Mouse (Mus musculus): ENCODE measurements around the gene OR5BS1P.

DNA sequence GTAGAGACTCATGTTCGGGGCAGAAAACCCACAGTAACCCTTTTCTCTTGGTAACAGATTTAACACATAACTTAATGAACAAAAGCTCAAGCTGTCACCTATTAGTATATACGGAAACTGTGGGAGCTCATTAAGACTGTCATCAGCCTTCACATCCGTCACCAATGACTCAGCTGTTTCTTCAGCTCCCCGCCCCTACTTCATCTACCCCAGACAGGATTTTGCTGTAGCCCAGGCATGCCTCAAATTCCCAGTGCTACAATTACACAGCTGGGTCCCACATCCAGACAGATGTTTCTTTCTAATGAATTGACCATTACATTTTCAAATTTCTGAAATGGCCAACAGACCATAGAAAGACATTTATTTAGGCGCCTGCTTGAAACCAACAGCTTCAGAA is 56.4 kb downstream of the OR5BS1P start:
- TF ChIP-seq MAFK (IDR thresholded peaks at IDR 0.05; ENCODE audit: insufficient read depth, low read depth, low read length) (peak; percentile 92), ZNF384 (IDR thresholded peaks at IDR 0.05; ENCODE audit: low read depth, low read length) (no peak), CHD2 (IDR thresholded peaks at IDR 0.05; ENCODE audit: low read depth, low read length) (no peak)

Measured in ES-E14 (cell line).